Mouse (Mus musculus): Measurements from ENCODE around the gene Cpm. TPM values are rescaled to one million over a fixed set of nuclear protein-coding genes. Genes with fewer than 3 reads are reported as not detected.
"Not testable (repeated sequence)": the region's sequence is repeated elsewhere in the genome, so short reads cannot be mapped to it uniquely, and the experiment has no call there.

Gene Cpm
- polyA plus RNA-seq, 1 experiment from 2014 or later: 69.8 TPM

- H3K27ac ChIP-seq: no peak overlapping the region
- no peak overlapping the region for H3K4me3 ChIP-seq
- no peaks in the 10 kb centered on the region for H3K9me3 ChIP-seq
- H3K4me2 ChIP-seq: no peak overlapping the region
- no peak overlapping the region for H3K9ac ChIP-seq
- WGBS: 85% methylated on average over 2 of the region's 2 CpGs
- no peaks in the 10 kb centered on the region for H3K4me1 ChIP-seq
- no peaks in the 10 kb centered on the region for H3K36me3 ChIP-seq
- ATAC-seq (ENCODE audit: insufficient number of reproducible peaks, low FRiP score, low TSS enrichment, low read depth): no peak
- no peaks in the 10 kb centered on the region for H3K27me3 ChIP-seq
Measured at GRCm38 (mm10) chr10:117610794-117611384, 18.4 kb upstream of the Cpm start.

- Histone ChIP-seq H3K27me3 (no peaks in the 10 kb centered on the region), H3K4me2 (no peak overlapping the region), H3K4me3 (no peak overlapping the region), H3K27ac (no peak overlapping the region), H3K9ac (no peak overlapping the region), H3K4me1 (no peaks in the 10 kb centered on the region), H3K9me3 (no peaks in the 10 kb centered on the region), H3K36me3 (no peaks in the 10 kb centered on the region)
- ATAC-seq (ENCODE audit: insufficient number of reproducible peaks, low FRiP score, low TSS enrichment, low read depth): no peak
- 88% methylated on average over 2 of the region's 2 CpGs for WGBS
Measured at GRCm38 (mm10) chr10:117611503-117611902, 17.8 kb upstream of the Cpm start.

DNA sequence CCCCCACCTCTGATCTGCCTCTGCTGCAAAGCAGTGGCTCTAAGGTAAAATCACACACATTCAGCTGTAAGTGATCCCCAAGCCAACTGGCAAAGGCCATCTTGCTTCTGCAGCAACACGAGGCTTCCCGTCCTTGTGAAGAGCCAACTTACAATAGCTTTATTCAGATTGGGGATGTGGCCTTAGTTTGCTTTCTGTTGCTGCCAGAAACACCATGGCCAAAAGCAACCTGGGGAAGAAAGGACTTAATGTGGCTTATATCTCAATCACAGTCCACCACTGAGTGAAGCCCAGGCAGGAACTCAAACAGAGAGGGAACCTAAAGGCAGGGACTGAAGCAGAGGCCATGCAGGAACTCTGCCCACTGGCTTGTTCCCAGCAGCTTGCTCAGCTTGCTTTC is 17.3 kb upstream of the Cpm start:
- no peaks in the 10 kb centered on the region for H3K36me3 ChIP-seq
- H3K9me3 ChIP-seq: no peaks in the 10 kb centered on the region
- H3K27me3 ChIP-seq: no peaks in the 10 kb centered on the region
- ATAC-seq (ENCODE audit: insufficient number of reproducible peaks, low FRiP score, low TSS enrichment, low read depth): no peak
- 81% methylated on average over 2 of the region's 2 CpGs for WGBS
- H3K9ac ChIP-seq: no peak overlapping the region
- no peaks in the 10 kb centered on the region for H3K4me1 ChIP-seq
- no peak overlapping the region for H3K4me3 ChIP-seq
- no peak overlapping the region for H3K27ac ChIP-seq
- no peak overlapping the region for H3K4me2 ChIP-seq

GRCm38 (mm10) chr10:117612621-117613584 is 16.4 kb upstream of the Cpm start:
- H3K27me3 ChIP-seq: no peaks in the 10 kb centered on the region
- no peak for ATAC-seq (ENCODE audit: insufficient number of reproducible peaks, low FRiP score, low TSS enrichment, low read depth)
- H3K9ac ChIP-seq: no peak overlapping the region
- WGBS: 80% methylated on average over 8 of the region's 8 CpGs
- no peaks in the 10 kb centered on the region for H3K4me1 ChIP-seq
- no peak overlapping the region for H3K4me3 ChIP-seq
- no peaks in the 10 kb centered on the region for H3K36me3 ChIP-seq
- H3K27ac ChIP-seq: no peak overlapping the region
- no peak overlapping the region for H3K4me2 ChIP-seq
- H3K9me3 ChIP-seq: no peaks in the 10 kb centered on the region

- ATAC-seq (ENCODE audit: insufficient number of reproducible peaks, low FRiP score, low TSS enrichment, low read depth): no peak
- 81% methylated on average over 6 of the region's 6 CpGs for WGBS
- Histone ChIP-seq H3K9me3 (no peaks in the 10 kb centered on the region), H3K27me3 (no peaks in the 10 kb centered on the region), H3K27ac (no peak overlapping the region), H3K36me3 (no peaks in the 10 kb centered on the region), H3K4me2 (no peak overlapping the region), H3K9ac (no peak overlapping the region), H3K4me1 (no peaks in the 10 kb centered on the region), H3K4me3 (no peak overlapping the region)
Measured at GRCm38 (mm10) chr10:117613960-117614359, 15.3 kb upstream of the Cpm start.

DNA sequence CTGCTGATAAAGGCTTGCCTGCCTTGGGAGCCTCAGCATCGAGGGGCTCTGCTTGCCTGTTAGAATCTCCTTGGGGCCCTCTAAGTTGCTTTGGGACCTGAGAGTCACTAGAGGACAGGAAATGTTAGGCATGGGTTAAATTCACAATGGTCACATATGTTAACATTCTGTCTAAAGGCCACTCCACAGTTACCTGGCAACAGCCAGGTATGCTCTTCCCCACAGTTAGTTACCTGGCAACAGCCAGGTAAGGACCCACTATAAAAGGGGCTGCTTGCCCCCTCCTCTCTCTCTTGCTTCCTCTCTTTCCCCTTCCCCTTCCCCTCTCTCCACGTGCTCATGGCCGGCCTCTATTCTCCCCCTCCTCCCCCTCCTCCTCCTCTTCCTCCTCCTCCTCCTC is 14.9 kb upstream of the Cpm start:
- Histone ChIP-seq H3K9ac (no peak overlapping the region), H3K4me3 (no peak overlapping the region), H3K27ac (no peak overlapping the region), H3K9me3 (no peaks in the 10 kb centered on the region), H3K36me3 (no peaks in the 10 kb centered on the region), H3K4me2 (no peak overlapping the region), H3K4me1 (no peaks in the 10 kb centered on the region), H3K27me3 (no peaks in the 10 kb centered on the region)
- no peak for ATAC-seq (ENCODE audit: insufficient number of reproducible peaks, low FRiP score, low TSS enrichment, low read depth)
- 62% methylated on average over 3 of the region's 3 CpGs for WGBS

- WGBS: 89% methylated on average over 8 of the region's 8 CpGs
- H3K9ac ChIP-seq: no peak overlapping the region
- no peak overlapping the region for H3K4me3 ChIP-seq
- H3K9me3 ChIP-seq: no peaks in the 10 kb centered on the region
- H3K4me2 ChIP-seq: no peak overlapping the region
- H3K27ac ChIP-seq: no peak overlapping the region
- H3K27me3 ChIP-seq: no peaks in the 10 kb centered on the region
- no peaks in the 10 kb centered on the region for H3K36me3 ChIP-seq
- no peaks in the 10 kb centered on the region for H3K4me1 ChIP-seq
- ATAC-seq (ENCODE audit: insufficient number of reproducible peaks, low FRiP score, low TSS enrichment, low read depth): no peak
Measured at GRCm38 (mm10) chr10:117615239-117615638, 14.1 kb upstream of the Cpm start.

- H3K9me3 ChIP-seq: no peaks in the 10 kb centered on the region
- 70% methylated on average over 4 of the region's 4 CpGs for WGBS
- no peak for ATAC-seq (ENCODE audit: insufficient number of reproducible peaks, low FRiP score, low TSS enrichment, low read depth)
- no peak overlapping the region for H3K4me2 ChIP-seq
- no peaks in the 10 kb centered on the region for H3K36me3 ChIP-seq
- H3K4me1 ChIP-seq: no peaks in the 10 kb centered on the region
- H3K27ac ChIP-seq: no peak overlapping the region
- H3K27me3 ChIP-seq: no peaks in the 10 kb centered on the region
- H3K4me3 ChIP-seq: no peak overlapping the region
- no peak overlapping the region for H3K9ac ChIP-seq
Measured at GRCm38 (mm10) chr10:117615746-117616145, 13.6 kb upstream of the Cpm start.

DNA sequence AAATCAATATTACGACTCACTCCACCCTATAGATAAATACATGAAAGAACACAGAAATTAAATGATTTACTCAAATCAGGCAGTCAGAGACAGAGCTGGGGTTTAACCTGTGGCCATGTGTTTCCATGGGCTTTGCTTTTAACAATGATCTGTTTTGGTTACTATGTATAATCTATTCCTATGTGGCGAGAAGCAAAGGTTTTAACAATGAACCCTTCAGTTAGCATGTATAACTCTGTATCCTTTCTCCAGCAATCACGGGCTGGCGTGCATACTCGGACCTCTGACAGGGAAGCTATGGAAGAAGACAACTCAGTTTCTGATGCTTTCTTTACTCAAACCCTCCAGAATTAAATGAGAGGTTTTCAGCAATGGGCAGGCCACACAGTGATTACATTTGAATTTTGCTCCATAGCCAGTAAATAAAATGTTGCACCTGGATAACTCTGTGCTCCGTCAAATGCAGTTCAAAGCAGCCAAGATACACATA is 13.1 kb upstream of the Cpm start:
- Histone ChIP-seq H3K36me3 (no peaks in the 10 kb centered on the region), H3K4me3 (no peak overlapping the region), H3K27ac (no peak overlapping the region), H3K9me3 (no peaks in the 10 kb centered on the region), H3K27me3 (no peaks in the 10 kb centered on the region), H3K4me2 (no peak overlapping the region), H3K9ac (no peak overlapping the region), H3K4me1 (no peaks in the 10 kb centered on the region)
- WGBS: 86% methylated on average over 6 of the region's 6 CpGs
- no peak for ATAC-seq (ENCODE audit: insufficient number of reproducible peaks, low FRiP score, low TSS enrichment, low read depth)

DNA sequence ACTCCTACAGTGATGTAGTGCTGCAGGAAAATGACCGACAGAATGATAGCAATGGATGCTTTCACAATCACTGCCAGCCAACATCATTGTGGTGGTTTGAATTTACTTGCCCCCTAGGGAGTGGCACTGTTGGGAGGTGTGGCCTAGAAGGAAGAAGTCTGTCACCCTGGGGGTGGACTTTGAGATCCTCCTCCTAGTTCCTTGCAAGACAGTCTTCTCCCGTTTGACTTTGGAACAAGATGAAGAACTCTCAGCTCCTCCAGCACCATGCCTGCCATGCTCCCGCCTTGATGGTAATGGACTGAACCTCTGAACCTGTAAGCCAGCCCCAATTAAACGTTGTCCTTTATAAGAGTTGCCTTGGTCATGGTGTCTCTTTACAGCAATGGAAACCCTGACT is 12.5 kb upstream of the Cpm start:
- WGBS: 84% methylated on average over 4 of the region's 4 CpGs

DNA sequence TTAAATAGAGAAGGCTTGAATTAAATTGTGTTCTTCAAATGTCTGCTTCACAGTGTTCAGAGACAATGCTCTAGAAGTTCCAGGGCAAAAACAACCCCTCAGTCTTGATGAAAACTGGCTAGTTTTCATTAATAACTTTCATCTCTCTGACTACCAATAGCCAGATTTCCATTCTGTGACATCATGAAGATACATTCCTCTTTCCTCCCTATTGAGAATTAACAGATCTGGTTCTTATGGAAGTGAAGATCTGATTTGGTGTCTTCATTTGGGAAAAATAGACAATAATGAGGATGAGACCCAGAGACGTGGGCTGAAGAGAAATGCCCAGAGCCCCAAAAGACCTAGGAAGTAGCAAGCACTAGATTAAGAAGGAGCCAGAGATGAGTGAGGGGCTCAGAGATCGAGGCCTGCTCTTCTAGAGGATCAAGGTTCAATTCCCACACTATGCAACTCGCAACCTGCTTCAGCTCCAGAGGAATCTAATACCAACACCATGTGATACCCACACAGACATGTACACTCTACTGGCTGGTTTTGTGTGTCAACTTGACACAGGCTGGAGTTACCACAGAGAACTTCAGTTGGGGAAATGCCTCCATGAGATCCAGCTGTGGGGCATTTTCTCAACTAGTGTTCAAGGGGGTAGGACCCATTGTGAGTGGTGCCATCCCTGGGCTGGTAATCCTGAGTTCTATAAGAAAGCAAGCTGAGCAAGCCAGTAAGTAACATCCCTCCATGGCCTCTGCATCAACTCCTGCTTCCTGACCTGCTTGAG is 11.5 kb upstream of the Cpm start:
- Histone ChIP-seq H3K36me3 (no peaks in the 10 kb centered on the region), H3K27me3 (no peaks in the 10 kb centered on the region), H3K4me2 (no peak overlapping the region), H3K4me1 (no peaks in the 10 kb centered on the region), H3K9ac (no peak overlapping the region), H3K4me3 (no peak overlapping the region), H3K27ac (no peak overlapping the region), H3K9me3 (no peaks in the 10 kb centered on the region)
- no peak for ATAC-seq (ENCODE audit: insufficient number of reproducible peaks, low FRiP score, low TSS enrichment, low read depth)
- 83% methylated on average over 3 of the region's 3 CpGs for WGBS

More for the DNA sequence above, 12.5 kb upstream of the Cpm start:
- H3K9ac ChIP-seq; H3K4me3 ChIP-seq; H3K36me3 ChIP-seq; ATAC-seq (ENCODE audit: insufficient number of reproducible peaks, low FRiP score, low TSS enrichment, low read depth); H3K4me1 ChIP-seq; H3K4me2 ChIP-seq; H3K9me3 ChIP-seq; H3K27ac ChIP-seq; H3K27me3 ChIP-seq: not testable (repeated sequence)
